In genomic region chr9:21989230-21990110, GRCm38 (mm10) we compare ENCODE assay signal across 8 mouse cellular contexts. TPM values are rescaled to one million over a fixed set of nuclear protein-coding genes. Genes with fewer than 3 reads are reported as not detected.
DNase-seq lines count a peak whose midpoint lies in the region; ATAC-seq and TF ChIP-seq lines count a peak whose summit lies in the region.

Gene Rgl3, minus strand, starts transcription at chr9:21989446.

- ATAC-seq in embryonic facial prominence, embryonic 12.5 days (ENCODE audit: insufficient number of reproducible peaks, insufficient read depth, low FRiP score, low TSS enrichment) = no peak
- ATAC-seq in heart, embryonic 14.5 days (ENCODE audit: insufficient number of reproducible peaks, insufficient read depth, low FRiP score, low read depth) = no peak; the same call in 1 of the 2 replicates
- ATAC-seq in megakaryocyte progenitor cell, adult 5-6 weeks (replicated peaks; ENCODE audit: poor library complexity) = peak; percentile 37
- ATAC-seq in stomach, postnatal 0 days (ENCODE audit: low FRiP score, low TSS enrichment) = peak; percentile 28; the same call in 1 of the 2 replicates

- H3K4me3 ChIP-seq in testis, adult 2 months (ENCODE audit: control insufficient read depth, low read depth, low read length) = peak within 1 kb of the TSS; percentile 47
- peak within 1 kb of the TSS; percentile 32 for H3K4me3 ChIP-seq in embryonic facial prominence, embryonic 12.5 days
- peak within 1 kb of the TSS; percentile 43 to 44 for H3K4me3 ChIP-seq in heart, embryonic 14.5 days (ENCODE audit: control insufficient read depth in 1 of 2, insufficient read depth in 1 of 2, low read depth in 1 of 2, low read length in 2 of 2)
- peak within 1 kb of the TSS; percentile 52 for H3K4me3 ChIP-seq in stomach, postnatal 0 days (ENCODE audit: low read depth, low read length)

- H3K9ac ChIP-seq in embryonic facial prominence, embryonic 12.5 days = peak within 1 kb of the TSS; percentile 36
- H3K9ac ChIP-seq in heart, embryonic 14.5 days (ENCODE audit: low read length) = peak within 1 kb of the TSS; percentile 60
- H3K9ac ChIP-seq in stomach, postnatal 0 days (ENCODE audit: low read length) = peak within 1 kb of the TSS; percentile 31

- no peak for TF ChIP-seq POLR2A in testis, adult 2 months (IDR thresholded peaks at IDR 0.05; ENCODE audit: control insufficient read depth, low read depth, low read length)

- H3K36me3 ChIP-seq in testis, adult 2 months (ENCODE audit: control insufficient read depth, insufficient read depth, low read length) = peaks cover 2% of the 10 kb centered on the region
- no peaks in the 10 kb centered on the region for H3K36me3 ChIP-seq in embryonic facial prominence, embryonic 12.5 days
- no peaks in the 10 kb centered on the region for H3K36me3 ChIP-seq in heart, embryonic 14.5 days (ENCODE audit: control insufficient read depth, insufficient read depth, low read length)
- no peaks in the 10 kb centered on the region for H3K36me3 ChIP-seq in stomach, postnatal 0 days (ENCODE audit: control insufficient read depth, insufficient read depth, low read length)

- no peak for TF ChIP-seq CTCF in testis, adult 2 months (IDR thresholded peaks at IDR 0.05; ENCODE audit: control insufficient read depth, insufficient read depth, insufficient replicate concordance, low read depth, low read length)
- TF ChIP-seq CTCF in stomach, postnatal 0 days (IDR thresholded peaks at IDR 0.05; ENCODE audit: low read depth) = no peak

- TF ChIP-seq EP300 in stomach, postnatal 0 days (optimal IDR thresholded peaks at IDR 0.05) = no peak

- H3K4me1 ChIP-seq in testis, adult 2 months (ENCODE audit: control insufficient read depth, insufficient read depth, low read length) = peaks cover 26% of the 10 kb centered on the region
- H3K4me1 ChIP-seq in embryonic facial prominence, embryonic 12.5 days = peaks cover 19% of the 10 kb centered on the region
- peaks cover 0 to 20% of the 10 kb centered on the region in 2 experiments; a peak in 3 of 4 replicates for H3K4me1 ChIP-seq in heart, embryonic 14.5 days (ENCODE audit: control insufficient read depth in 2 of 2, insufficient read depth in 2 of 2, low read length in 2 of 2)
- 0 out of 2 replicates have a peak, but pooled peaks cover 2% of the 10 kb centered on the region for H3K4me1 ChIP-seq in stomach, postnatal 0 days (replicated peaks; ENCODE audit: control insufficient read depth, insufficient read depth)

- DNase-seq in testis, postnatal 14 days (ENCODE audit: low spot score) = no peak
- DNase-seq in kidney, postnatal 10 days = peak; percentile 86
- DNase-seq in stomach, postnatal 0 days (ENCODE audit: low spot score) = peak; percentile 67
- no peak for DNase-seq in layer of hippocampus, adult 9-11 months

- H3K4me2 ChIP-seq in embryonic facial prominence, embryonic 12.5 days (replicated peaks) = peak within 1 kb of the TSS; percentile 64
- H3K4me2 ChIP-seq in heart, embryonic 14.5 days (ENCODE audit: low read length) = peak within 1 kb of the TSS; percentile 84
- peak within 1 kb of the TSS; percentile 56 for H3K4me2 ChIP-seq in stomach, postnatal 0 days (replicated peaks; ENCODE audit: low read depth)

- no peak within 1 kb of the TSS for H3K27ac ChIP-seq in testis, adult 2 months (ENCODE audit: control insufficient read depth, insufficient read depth, low read depth, low read length)
- H3K27ac ChIP-seq in embryonic facial prominence, embryonic 12.5 days = no peak within 1 kb of the TSS
- no peak within 1 kb of the TSS for H3K27ac ChIP-seq in heart, embryonic 14.5 days (replicated peaks in 1 of 2; ENCODE audit: control insufficient read depth in 1 of 2, insufficient read depth in 1 of 2, low read depth in 2 of 2, low read length in 2 of 2)
- no peak within 1 kb of the TSS for H3K27ac ChIP-seq in stomach, postnatal 0 days (replicated peaks)

- H3K27me3 ChIP-seq in testis, adult 2 months (ENCODE audit: control insufficient read depth, insufficient read depth, low read length) = peaks cover 5% of the 10 kb centered on the region; the same call in 1 of the 2 replicates
- H3K27me3 ChIP-seq in embryonic facial prominence, embryonic 12.5 days = peaks cover 91% of the 10 kb centered on the region
- H3K27me3 ChIP-seq in heart, embryonic 14.5 days (ENCODE audit: control insufficient read depth, insufficient read depth, low read length) = peaks cover 80% of the 10 kb centered on the region
- H3K27me3 ChIP-seq in stomach, postnatal 0 days (ENCODE audit: control insufficient read depth, insufficient read depth, low read length) = no peaks in the 10 kb centered on the region; the same call in 1 of the 2 replicates

- under 1% methylated on average over 42 of the region's 42 CpGs for WGBS in embryonic facial prominence, embryonic 12.5 days
- WGBS in heart, embryonic 14.5 days = under 1% methylated on average over 35 of the region's 42 CpGs
- WGBS in stomach, postnatal 0 days = 3% methylated on average over 42 of the region's 42 CpGs

- H3K9me3 ChIP-seq in embryonic facial prominence, embryonic 12.5 days = no peaks in the 10 kb centered on the region
- no peaks in the 10 kb centered on the region for H3K9me3 ChIP-seq in heart, embryonic 14.5 days (ENCODE audit: control insufficient read depth, low read length)
- H3K9me3 ChIP-seq in stomach, postnatal 0 days (ENCODE audit: control insufficient read depth, low read length) = no peaks in the 10 kb centered on the region

RNA-seq across cellular contexts. Expression of gene Rgl3, which starts in this region (rescaled TPM):
- polyA plus RNA-seq in testis, adult 2 months (2012; rRNA removed) = 3.9 and 5.2 TPM in 2 replicates
- 1.3 and 1.4 TPM in 2 replicates for polyA plus RNA-seq in embryonic facial prominence, embryonic 12.5 days (2016; fragmentation: Nextera tagmentation; extraction: Ambion mirVana)
- 0.66 and 0.97 TPM in 2 replicates for polyA plus RNA-seq in heart, embryonic 14.5 days (2014; fragmentation: Nextera tagmentation; extraction: Ambion mirVana)
- not detected in 2 replicates for total RNA-seq in megakaryocyte progenitor cell, adult 5-6 weeks (2015)
- not detected in 2 replicates for total RNA-seq in megakaryocyte progenitor cell, adult 5-6 weeks (2017)
- polyA plus RNA-seq in stomach, postnatal 0 days (2015; fragmentation: Nextera tagmentation; extraction: Ambion mirVana) = 2.7 and 2.9 TPM in 2 replicates

Comparison
In these comparisons a context has a peak if more than half of its experiments do, and no peak if none do; other contexts are left out.
1. Peak in ATAC-seq in megakaryocyte progenitor cell, adult 5-6 weeks; RNA of the gene not detected or under 1 TPM.
2. DNase-seq: peak in kidney, postnatal 10 days (single experiment) and stomach, postnatal 0 days (single experiment); none in testis, postnatal 14 days (single experiment) and layer of hippocampus, adult 9-11 months (single experiment).
3. Peak in every context shown above with its lines, with median percentiles within 50 percentile points of each other: H3K4me3 ChIP-seq, H3K4me2 ChIP-seq and H3K9ac ChIP-seq.